Mouse (Mus musculus) liver, adult 2 months (tissue): ENCODE results near the gene Dnttip1. TPM values are rescaled to one million over a fixed set of nuclear protein-coding genes. Genes with fewer than 3 reads are reported as not detected.

ENCODE experiments used
- DNase-seq: peaks from one replicate; pipeline ENCODE4 v3.0.0-alpha.2; 2011; ENCODE audit warnings: low read depth, low spot score; ENCODE audit errors: extremely low read depth
- H3K27ac ChIP-seq: fragments of 200-500 bp; replicated peaks from 2 replicates; pipeline ENCODE4 v1.5.1; 2012; ENCODE audit warnings: low read depth, mild to moderate bottlenecking, control low read depth, inconsistent platforms, low read length; ENCODE audit not compliant: insufficient read depth
- H3K27me3 ChIP-seq: fragments of 200-500 bp; 2 replicates; pipeline ENCODE4 v1.6.1; 2012; ENCODE audit warnings: mild to moderate bottlenecking, moderate library complexity, low read length, inconsistent platforms; ENCODE audit not compliant: control insufficient read depth, insufficient read depth
- H3K36me3 ChIP-seq: fragments of 200-500 bp; 2 replicates; pipeline ENCODE4 v1.6.1; 2012; ENCODE audit warnings: low read length, inconsistent platforms; ENCODE audit not compliant: control insufficient read depth, insufficient read depth
- H3K4me1 ChIP-seq: fragments of 200-500 bp; 2 replicates; pipeline ENCODE4 v1.6.1; 2011; ENCODE audit warnings: low read length; ENCODE audit not compliant: control insufficient read depth, insufficient read depth
- H3K4me3 ChIP-seq: fragments of 200-500 bp; 2 replicates; pipeline ENCODE4 v1.5.1; 2011; ENCODE audit warnings: low read depth, mild to moderate bottlenecking, control low read depth, low read length, moderate library complexity; ENCODE audit not compliant: insufficient read depth
- H3K79me2 ChIP-seq: fragments of 200-500 bp; 2 replicates; pipeline ENCODE4 v1.6.1; 2012; ENCODE audit warnings: inconsistent platforms, mild to moderate bottlenecking, low read length, moderate library complexity; ENCODE audit not compliant: control insufficient read depth, insufficient read depth
- H3K9ac ChIP-seq: fragments of 200-500 bp; 2 replicates; pipeline ENCODE4 v1.6.1; 2012; ENCODE audit warnings: low read depth, mild to moderate bottlenecking, control low read depth, inconsistent platforms, low read length
- CTCF ChIP-seq: fragments of 200-500 bp; IDR thresholded peaks from 2 replicates; pipeline ENCODE4 v1.5.1; 2011; ENCODE audit warnings: low read depth, low read length, control low read depth
- POLR2A ChIP-seq: fragments of 200-500 bp; IDR thresholded peaks from 2 replicates; pipeline ENCODE4 v1.6.1; 2011; ENCODE audit warnings: low read length, control low read depth; ENCODE audit not compliant: insufficient read depth; ENCODE audit errors: extremely low read depth
- WGBS: fragments of 180-500 bp; shearing (Covaris S2); methylation state at CpG from one replicate; pipeline ENCODE4 v1.1.7; 2018; 5-methylcytosine and 5-hydroxymethylcytosine counted together
- polyA plus RNA-seq: library from polyadenylated mRNA; depleted of rRNA; stranded (reverse); fragments of >200 nt; gene quantifications from 2 replicates; pipeline ENCODE4 v1.2.3, GENCODE M21; 2012
- total RNA-seq: library from RNA; depleted of rRNA; stranded (reverse); fragments of >200 nt; gene quantifications from 2 replicates; pipeline ENCODE4 v1.2.3, GENCODE M21; 2014

Dnttip1 gene
- total and polyA plus RNA-seq, 2 experiments, result 11.8 to 11.9 TPM

DNA sequence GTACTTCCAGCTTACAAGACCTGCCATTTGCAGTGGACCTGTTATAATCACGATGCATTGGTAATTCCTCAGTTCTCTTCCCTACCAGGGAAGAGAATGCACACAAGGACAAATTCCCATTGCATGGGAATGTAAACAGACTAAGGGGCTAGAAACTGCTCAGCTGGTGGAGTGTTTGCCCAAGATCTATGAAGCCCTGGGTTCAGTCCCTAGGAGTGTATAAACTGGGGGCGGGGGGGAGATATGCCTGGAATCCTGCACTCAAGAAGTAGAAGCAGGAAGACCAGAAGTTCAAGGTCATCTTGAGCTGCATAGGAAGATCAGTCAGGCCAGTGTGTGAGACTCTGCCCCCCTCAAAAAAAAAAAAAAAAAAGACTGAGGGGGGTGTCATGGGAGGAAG, 12.5 kb upstream of the Dnttip1 start:
- DNase-seq, result no peak
- Histone ChIP-seq H3K4me1 (no peaks in the 10 kb centered on the region), H3K79me2 (no peaks in the 10 kb centered on the region), H3K4me3 (no peak overlapping the region), H3K36me3 (no peaks in the 10 kb centered on the region), H3K27me3 (no peaks in the 10 kb centered on the region), H3K9ac (no peak overlapping the region), H3K27ac (no peak overlapping the region)
- 83% methylated on average over 2 of the region's 2 CpGs for WGBS
- TF ChIP-seq POLR2A (no peak), CTCF (no peak)

DNA sequence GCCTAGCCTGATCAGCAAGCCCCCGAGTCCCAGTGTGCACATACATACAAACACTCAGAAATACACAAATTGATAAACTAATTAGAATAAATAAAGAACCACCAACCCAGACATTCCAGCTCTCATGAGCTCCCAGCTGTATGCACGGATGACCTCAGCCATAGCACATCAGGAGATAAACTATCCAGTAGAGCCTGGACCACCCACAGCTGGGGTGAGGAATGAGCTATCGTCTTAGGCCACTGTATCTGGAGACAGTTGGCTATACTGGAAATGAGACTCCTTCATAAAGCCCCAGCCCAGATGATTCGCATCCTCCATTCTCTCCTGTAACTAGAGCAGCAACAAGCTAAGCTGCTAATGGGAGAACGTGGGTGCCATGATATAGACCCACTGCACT, 10.9 kb upstream of the Dnttip1 start:
- Histone ChIP-seq H3K79me2 (no peaks in the 10 kb centered on the region), H3K36me3 (no peaks in the 10 kb centered on the region), H3K4me1 (no peaks in the 10 kb centered on the region), H3K4me3 (no peak overlapping the region), H3K27me3 (no peaks in the 10 kb centered on the region), H3K9ac (no peak overlapping the region), H3K27ac (no peak overlapping the region)
- 90% methylated on average over 5 of the region's 5 CpGs for WGBS
- TF ChIP-seq POLR2A (no peak), CTCF (no peak)
- DNase-seq, result no peak

DNA sequence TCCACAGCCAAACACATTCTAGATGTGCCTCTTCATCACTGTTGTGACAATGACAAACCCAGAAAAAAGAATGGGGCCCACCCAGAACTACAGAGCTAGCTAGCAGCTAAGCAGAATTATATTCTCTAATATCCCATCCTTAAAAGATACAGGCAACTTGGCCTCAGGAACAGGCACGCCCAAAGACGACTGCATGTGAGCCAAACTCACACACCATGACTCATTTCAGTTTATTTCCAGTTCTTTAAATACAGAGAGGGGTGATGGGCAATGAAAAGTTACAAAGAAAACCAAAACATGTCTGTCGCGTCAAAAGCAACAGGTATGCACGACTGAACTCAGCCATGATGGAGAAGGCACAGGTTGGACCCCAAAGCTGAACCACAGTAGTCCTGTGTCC, 10.3 kb upstream of the Dnttip1 start:
- Histone ChIP-seq H3K9ac (no peak overlapping the region), H3K79me2 (no peaks in the 10 kb centered on the region), H3K4me3 (no peak overlapping the region), H3K27ac (no peak overlapping the region), H3K4me1 (no peaks in the 10 kb centered on the region), H3K36me3 (no peaks in the 10 kb centered on the region), H3K27me3 (no peaks in the 10 kb centered on the region)
- no peak for DNase-seq
- TF ChIP-seq CTCF (no peak), POLR2A (no peak)
- 94% methylated on average over 5 of the region's 5 CpGs for WGBS

DNA sequence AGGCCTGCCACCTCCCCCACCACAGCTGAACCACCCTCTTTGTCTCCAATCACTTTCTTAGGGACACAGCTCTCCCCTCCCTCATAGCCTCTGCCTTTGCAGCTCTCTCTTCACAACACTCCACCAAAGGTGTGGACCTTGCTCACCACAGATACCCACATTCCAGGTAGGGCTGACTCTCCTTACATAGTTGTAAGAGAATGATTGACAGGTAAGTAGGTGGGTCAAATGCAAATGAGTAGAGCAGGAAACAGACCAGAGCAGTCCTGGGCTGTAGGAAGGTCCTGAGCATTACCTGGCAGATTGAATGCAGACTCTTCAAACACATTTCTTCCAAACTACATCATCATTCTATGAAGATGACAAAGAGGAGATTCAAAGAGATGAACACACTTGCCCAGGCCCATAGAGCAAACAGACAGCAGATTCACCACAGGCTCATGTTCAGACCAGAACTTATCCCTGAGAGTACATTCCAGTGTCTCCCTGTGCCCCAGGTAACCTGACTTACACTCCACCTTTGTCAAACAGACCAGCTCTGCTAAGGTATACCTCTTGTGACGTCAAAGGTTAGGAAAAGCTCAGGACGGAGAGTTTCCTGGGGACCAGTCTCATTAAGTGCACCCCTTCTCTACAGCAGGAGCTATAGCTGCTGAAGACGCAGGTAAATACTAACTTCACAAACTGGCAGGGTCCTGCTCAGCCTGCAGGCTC, 8.2 kb upstream of the Dnttip1 start:
- H3K4me3 ChIP-seq, result no peak overlapping the region
- H3K27me3 ChIP-seq, result no peaks in the 10 kb centered on the region
- no peaks in the 10 kb centered on the region for H3K79me2 ChIP-seq
- WGBS, result 89% methylated on average over 3 of the region's 3 CpGs
- no peaks in the 10 kb centered on the region for H3K36me3 ChIP-seq
- no peak for TF ChIP-seq CTCF
- no peak for TF ChIP-seq POLR2A
- no peak for DNase-seq
- no peak overlapping the region for H3K27ac ChIP-seq
- no peaks in the 10 kb centered on the region for H3K4me1 ChIP-seq
- no peak overlapping the region for H3K9ac ChIP-seq

DNA sequence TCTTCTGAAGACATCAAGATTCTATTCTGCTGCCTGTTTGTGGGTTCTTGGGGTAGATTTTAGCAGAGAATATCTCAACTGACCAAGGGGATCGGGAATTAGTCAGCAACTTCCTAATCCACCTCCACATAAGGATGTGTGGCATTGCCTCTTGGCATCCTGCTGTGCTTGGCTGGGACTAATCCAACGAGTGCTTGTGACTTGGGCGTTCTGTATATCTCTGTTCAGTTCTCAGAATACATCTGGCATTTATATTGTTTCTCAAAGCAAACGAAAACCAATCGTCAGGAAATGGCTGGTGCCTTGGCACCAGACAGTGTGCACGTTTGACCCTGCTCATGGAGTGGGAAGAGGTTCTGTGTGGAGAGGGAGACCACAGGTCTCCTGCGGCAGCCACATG, 5.9 kb upstream of the Dnttip1 start:
- Histone ChIP-seq H3K79me2 (no peaks in the 10 kb centered on the region), H3K36me3 (no peaks in the 10 kb centered on the region), H3K9ac (no peak overlapping the region), H3K27me3 (no peaks in the 10 kb centered on the region), H3K4me3 (no peak overlapping the region), H3K27ac (no peak overlapping the region), H3K4me1 (no peaks in the 10 kb centered on the region)
- no peak for DNase-seq
- TF ChIP-seq POLR2A, result no peak
- TF ChIP-seq CTCF, result no peak
- 62% methylated on average over 7 of the region's 7 CpGs for WGBS

DNA sequence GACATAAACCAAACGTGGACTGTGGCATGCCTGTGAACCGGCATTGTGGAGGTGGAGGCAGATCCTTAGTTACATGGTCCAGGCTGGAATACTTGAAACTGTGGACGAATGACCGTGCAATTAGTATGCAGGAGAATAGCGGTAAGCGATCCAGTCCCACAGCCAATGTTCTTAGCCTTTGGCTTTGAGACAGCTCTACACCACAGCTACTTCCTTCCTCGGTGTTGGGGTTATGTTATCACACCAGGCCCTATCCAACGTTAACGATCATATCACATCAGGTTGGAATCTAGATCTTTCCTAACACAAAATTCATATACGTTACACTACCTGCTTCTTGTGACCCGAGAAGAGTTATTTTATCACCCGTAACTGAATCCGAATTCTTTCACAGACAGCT, 796 bp upstream of the Dnttip1 start:
- DNase-seq, result no peak
- Histone ChIP-seq H3K4me3 (no peak overlapping the region), H3K36me3 (peaks cover 6% of the 10 kb centered on the region), H3K27me3 (no peaks in the 10 kb centered on the region), H3K27ac (no peak overlapping the region), H3K79me2 (peaks cover 17% of the 10 kb centered on the region; the same call in 1 of the 2 replicates), H3K9ac (no peak overlapping the region), H3K4me1 (peaks cover 8% of the 10 kb centered on the region)
- TF ChIP-seq CTCF, result no peak
- no peak for TF ChIP-seq POLR2A
- WGBS, result 70% methylated on average over 13 of the region's 13 CpGs
